Mouse (Mus musculus) stomach, embryonic 16.5 days (tissue): ENCODE measurements at regions not wholly inside any gene's neighbourhood (a gene's known extent, or its start where the extent isn't known, plus 50 kb on each side); places are given as distances from the start of the nearest gene placed in this dataset.

Experiments
- ATAC-seq: fragments of 200-750 bp; cut with Nextera tagmentation; 2 replicates; pipeline ENCODE4 v1.8.0; 2017; ENCODE audit warnings: moderate number of reproducible peaks, moderate TSS enrichment; ENCODE audit not compliant: insufficient read depth, low FRiP score
- H3K27ac ChIP-seq: fragments of 300-500 bp; sonication (generic); 2 replicates; pipeline ENCODE4 v1.5.1; 2014; ENCODE audit warnings: low read length
- H3K27me3 ChIP-seq: fragments of 300-500 bp; sonication (generic); 2 replicates; pipeline ENCODE4 v1.6.1; 2014; ENCODE audit warnings: low read length, control low read depth, mixed read lengths; ENCODE audit not compliant: control insufficient read depth, insufficient read depth
- H3K36me3 ChIP-seq: fragments of 300-500 bp; sonication (generic); 2 replicates; pipeline ENCODE4 v1.6.1; 2014; ENCODE audit warnings: low read length; ENCODE audit not compliant: control insufficient read depth, insufficient read depth
- H3K4me1 ChIP-seq: fragments of 300-500 bp; sonication (generic); 2 replicates; pipeline ENCODE4 v1.6.1; 2014; ENCODE audit warnings: low read length, control low read depth, mixed read lengths; ENCODE audit not compliant: control insufficient read depth, insufficient read depth
- H3K4me2 ChIP-seq: fragments of 300-500 bp; sonication (generic); 2 replicates; pipeline ENCODE4 v1.6.1; 2014; ENCODE audit warnings: low read depth, low read length, mixed read lengths
- H3K4me3 ChIP-seq: fragments of 300-500 bp; sonication (generic); replicated peaks from 2 replicates; pipeline ENCODE4 v1.5.1; 2014; ENCODE audit warnings: mild to moderate bottlenecking, low read length
- H3K9ac ChIP-seq: fragments of 300-500 bp; sonication (generic); 2 replicates; pipeline ENCODE4 v1.6.1; 2014; ENCODE audit warnings: low read length
- H3K9me3 ChIP-seq: fragments of 300-500 bp; sonication (generic); replicated peaks from 2 replicates; pipeline ENCODE4 v1.6.1; 2016; ENCODE audit warnings: low read length, control low read depth; ENCODE audit not compliant: control insufficient read depth
- WGBS: fragments of 180-500 bp; shearing (Covaris S2); extraction: QIAGEN DNeasy Blood & Tissue Kit; methylation state at CpG from one replicate; pipeline ENCODE4 v1.1.7; 2014; 5-methylcytosine and 5-hydroxymethylcytosine counted together

DNA sequence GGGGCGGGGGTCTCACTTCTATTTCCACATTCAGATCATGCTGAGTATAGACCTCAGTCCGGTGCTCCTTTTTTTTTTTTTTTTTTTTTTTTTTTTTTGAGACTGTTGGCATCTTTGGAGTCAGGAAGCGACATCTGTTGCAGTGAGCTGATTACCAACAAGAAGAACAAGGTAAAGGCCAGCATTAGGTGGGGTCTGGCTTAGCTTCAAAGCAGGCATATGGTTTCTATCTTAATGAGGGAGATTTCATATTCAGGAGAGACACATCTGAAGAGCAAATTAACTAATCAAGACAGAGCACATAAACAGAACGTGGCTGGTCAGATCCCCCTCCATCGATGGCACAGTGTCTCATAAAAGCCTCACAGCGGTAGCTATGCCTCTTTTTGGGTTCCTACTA lies 132.6 kb downstream of the Fzd1 start:
- no peak for ATAC-seq
- Histone ChIP-seq H3K36me3 (no peaks in the 10 kb centered on the region), H3K9ac (no peak overlapping the region), H3K4me1 (peaks cover 4% of the 10 kb centered on the region; the same call in 1 of the 2 replicates), H3K27me3 (no peaks in the 10 kb centered on the region), H3K4me3 (no peak overlapping the region), H3K9me3 (no peaks in the 10 kb centered on the region), H3K27ac (no peak overlapping the region), H3K4me2 (no peak overlapping the region)
- WGBS: 89% methylated on average over 6 of the region's 6 CpGs

DNA sequence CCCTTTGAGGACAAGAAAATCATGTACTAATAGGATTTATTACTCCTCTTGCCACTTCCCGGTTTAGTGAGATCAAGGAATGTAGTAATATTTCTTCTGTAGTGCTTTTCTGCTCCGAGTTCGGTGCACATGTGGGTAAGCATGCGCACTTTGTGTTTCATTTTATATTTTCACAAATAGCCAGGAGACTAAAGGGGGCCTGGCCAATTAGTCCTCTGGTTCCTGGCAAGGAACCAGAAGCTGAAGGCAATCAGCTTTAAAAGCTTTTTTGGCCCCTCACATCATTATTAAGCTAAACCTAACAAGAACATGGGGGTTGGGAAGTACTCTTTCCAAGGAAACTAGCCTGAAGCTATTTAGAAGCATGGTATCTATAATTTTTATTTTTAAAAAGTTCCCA lies 134.2 kb downstream of the Fzd1 start:
- no peak overlapping the region for H3K27ac ChIP-seq
- no peaks in the 10 kb centered on the region for H3K9me3 ChIP-seq
- no peak overlapping the region for H3K4me3 ChIP-seq
- ATAC-seq: peak; percentile 71; the same call in 1 of the 2 replicates
- no peaks in the 10 kb centered on the region for H3K36me3 ChIP-seq
- H3K4me2 ChIP-seq: no peak overlapping the region
- peaks cover 4% of the 10 kb centered on the region; the same call in 1 of the 2 replicates for H3K4me1 ChIP-seq
- 39% methylated on average over 4 of the region's 4 CpGs for WGBS
- H3K27me3 ChIP-seq: no peaks in the 10 kb centered on the region
- H3K9ac ChIP-seq: no peak overlapping the region

DNA sequence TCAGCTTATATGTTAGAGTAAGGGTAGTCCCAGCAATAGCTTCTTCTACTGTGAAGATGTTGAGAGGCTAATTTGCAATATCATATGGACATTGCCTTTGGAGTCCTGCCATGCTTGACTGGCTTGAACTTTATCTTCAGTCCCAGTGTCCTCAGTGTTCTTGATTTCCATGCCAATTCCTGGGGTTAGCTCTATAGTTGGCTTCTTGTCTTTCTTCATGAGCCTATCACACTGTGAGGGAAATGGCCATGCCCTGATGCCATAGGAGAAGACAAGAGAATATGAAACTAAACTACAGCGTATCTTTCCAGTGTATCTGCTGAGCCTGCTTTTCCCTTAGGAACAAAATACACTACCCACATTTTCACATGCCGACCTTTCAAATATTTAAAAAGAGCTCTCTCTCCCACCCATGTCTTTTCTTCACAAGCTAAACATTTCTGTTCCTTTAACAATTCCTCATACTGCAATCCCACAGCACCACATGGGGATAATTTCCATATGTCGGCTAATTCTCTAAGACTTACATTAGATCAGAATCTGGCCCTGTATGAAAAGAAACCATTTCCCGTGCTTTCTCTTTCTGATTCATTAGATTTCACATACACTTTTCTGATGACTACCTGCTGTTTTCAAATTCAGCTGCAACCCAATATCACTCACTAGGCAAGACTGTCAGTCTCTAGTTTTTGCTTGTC lies 137.2 kb downstream of the Fzd1 start:
- H3K9me3 ChIP-seq: no peaks in the 10 kb centered on the region
- H3K36me3 ChIP-seq: no peaks in the 10 kb centered on the region
- H3K4me1 ChIP-seq: peaks cover 4% of the 10 kb centered on the region; the same call in 1 of the 2 replicates
- H3K4me2 ChIP-seq: 0 out of 2 replicates have a peak overlapping the region, but pooled peaks have one; percentile 2
- no peak; the same call in 1 of the 2 replicates for ATAC-seq
- H3K9ac ChIP-seq: no peak overlapping the region
- no peaks in the 10 kb centered on the region for H3K27me3 ChIP-seq
- no peak overlapping the region for H3K27ac ChIP-seq
- 47% methylated on average over 4 of the region's 4 CpGs for WGBS
- H3K4me3 ChIP-seq: no peak overlapping the region

DNA sequence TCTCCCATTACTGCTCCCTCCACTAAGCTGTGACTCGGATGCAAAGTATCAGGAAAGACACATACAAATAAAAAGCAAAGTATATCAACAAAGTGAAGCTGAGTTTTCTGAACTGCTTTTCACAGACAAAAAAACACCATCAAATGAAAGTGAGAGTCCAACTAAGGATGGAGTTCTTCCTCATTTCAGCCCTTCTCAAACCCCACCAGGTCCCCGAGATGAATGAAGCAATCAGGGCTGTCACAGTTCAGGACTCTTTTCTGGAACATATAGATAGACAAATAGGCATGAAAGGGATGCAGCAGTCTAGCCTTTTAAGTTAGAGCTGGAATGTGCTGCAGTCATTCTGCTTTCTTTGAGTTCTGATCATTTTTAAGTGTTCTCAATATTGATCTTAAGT lies 142.6 kb downstream of the Fzd1 start:
- Histone ChIP-seq H3K4me1 (no peaks in the 10 kb centered on the region), H3K4me3 (no peak overlapping the region), H3K4me2 (no peak overlapping the region), H3K36me3 (no peaks in the 10 kb centered on the region), H3K27me3 (no peaks in the 10 kb centered on the region), H3K9ac (no peak overlapping the region), H3K27ac (no peak overlapping the region), H3K9me3 (no peaks in the 10 kb centered on the region)
- 70% methylated on average over 2 of the region's 2 CpGs for WGBS
- ATAC-seq: no peak

DNA sequence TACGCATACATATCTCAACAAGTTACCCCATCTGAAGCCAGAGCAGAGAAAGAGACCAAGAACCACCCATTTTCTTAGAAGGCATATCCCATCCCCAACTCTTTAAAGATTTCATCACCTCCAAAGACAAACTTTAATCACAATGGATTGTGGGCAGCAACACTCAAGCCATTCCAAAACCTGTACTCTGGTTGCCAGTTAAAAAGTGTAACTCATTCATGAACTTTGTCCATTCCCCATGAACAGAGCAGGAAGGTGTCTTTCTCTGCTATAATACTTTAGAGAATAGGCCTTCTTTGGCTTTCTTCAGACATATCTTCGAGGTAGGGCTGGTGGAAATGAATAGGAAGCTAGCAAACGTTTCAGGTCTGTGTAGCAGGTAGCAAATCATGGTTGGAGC lies 160.4 kb downstream of the Fzd1 start:
- Histone ChIP-seq H3K9me3 (no peaks in the 10 kb centered on the region), H3K9ac (no peak overlapping the region), H3K36me3 (no peaks in the 10 kb centered on the region), H3K4me2 (no peak overlapping the region), H3K27ac (no peak overlapping the region), H3K4me3 (no peak overlapping the region), H3K4me1 (no peaks in the 10 kb centered on the region), H3K27me3 (no peaks in the 10 kb centered on the region)
- no peak for ATAC-seq
- 88% methylated on average over 3 of the region's 3 CpGs for WGBS

DNA sequence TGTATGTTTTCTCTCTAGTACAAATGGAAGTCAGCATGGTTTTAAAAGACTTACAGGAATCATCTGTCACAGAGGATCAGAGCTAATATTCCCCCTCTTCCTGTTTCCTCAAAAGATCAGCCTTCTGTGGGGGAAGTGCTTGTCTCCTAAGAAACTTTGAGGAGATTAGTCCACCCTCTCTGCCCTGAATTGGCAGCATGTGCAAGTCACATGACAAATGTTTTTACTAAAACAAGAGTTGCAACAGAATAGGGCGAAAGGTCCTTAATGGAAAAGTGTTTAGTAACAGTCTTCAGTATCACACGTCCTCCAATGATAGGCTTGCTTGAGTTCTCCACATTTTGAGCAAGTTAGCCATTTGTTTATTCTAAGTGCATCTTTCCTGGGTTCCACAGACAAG lies 162.8 kb downstream of the Fzd1 start:
- H3K4me3 ChIP-seq: no peak overlapping the region
- ATAC-seq: no peak
- no peak overlapping the region for H3K27ac ChIP-seq
- H3K9me3 ChIP-seq: no peaks in the 10 kb centered on the region
- H3K4me2 ChIP-seq: no peak overlapping the region
- H3K27me3 ChIP-seq: no peaks in the 10 kb centered on the region
- H3K36me3 ChIP-seq: no peaks in the 10 kb centered on the region
- no peaks in the 10 kb centered on the region for H3K4me1 ChIP-seq
- H3K9ac ChIP-seq: no peak overlapping the region
- 47% methylated on average over 2 of the region's 2 CpGs for WGBS

DNA sequence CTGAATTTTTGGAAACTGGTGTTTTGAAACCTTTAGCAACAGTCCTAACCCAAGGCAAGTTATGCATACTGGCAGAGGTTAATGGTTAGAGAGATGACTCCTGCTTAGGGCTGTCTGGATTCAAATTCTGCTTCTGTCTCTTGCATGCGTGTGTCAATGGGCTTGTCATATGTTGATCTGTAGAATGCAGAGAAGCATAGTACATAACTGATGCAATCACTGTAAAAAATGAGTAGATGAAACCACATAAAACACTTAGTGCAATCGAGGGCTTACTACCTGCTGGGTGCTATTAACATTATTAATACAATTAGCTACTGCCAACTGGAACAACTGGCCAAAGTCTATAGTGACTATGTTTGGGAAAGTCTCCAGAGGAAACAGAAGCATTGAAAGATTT lies 163.3 kb downstream of the Fzd1 start:
- H3K9ac ChIP-seq: no peak overlapping the region
- no peaks in the 10 kb centered on the region for H3K27me3 ChIP-seq
- no peaks in the 10 kb centered on the region for H3K9me3 ChIP-seq
- ATAC-seq: no peak
- H3K4me2 ChIP-seq: no peak overlapping the region
- H3K4me3 ChIP-seq: no peak overlapping the region
- no peak overlapping the region for H3K27ac ChIP-seq
- no peaks in the 10 kb centered on the region for H3K36me3 ChIP-seq
- H3K4me1 ChIP-seq: no peaks in the 10 kb centered on the region
- 70% methylated on average over 2 of the region's 2 CpGs for WGBS

DNA sequence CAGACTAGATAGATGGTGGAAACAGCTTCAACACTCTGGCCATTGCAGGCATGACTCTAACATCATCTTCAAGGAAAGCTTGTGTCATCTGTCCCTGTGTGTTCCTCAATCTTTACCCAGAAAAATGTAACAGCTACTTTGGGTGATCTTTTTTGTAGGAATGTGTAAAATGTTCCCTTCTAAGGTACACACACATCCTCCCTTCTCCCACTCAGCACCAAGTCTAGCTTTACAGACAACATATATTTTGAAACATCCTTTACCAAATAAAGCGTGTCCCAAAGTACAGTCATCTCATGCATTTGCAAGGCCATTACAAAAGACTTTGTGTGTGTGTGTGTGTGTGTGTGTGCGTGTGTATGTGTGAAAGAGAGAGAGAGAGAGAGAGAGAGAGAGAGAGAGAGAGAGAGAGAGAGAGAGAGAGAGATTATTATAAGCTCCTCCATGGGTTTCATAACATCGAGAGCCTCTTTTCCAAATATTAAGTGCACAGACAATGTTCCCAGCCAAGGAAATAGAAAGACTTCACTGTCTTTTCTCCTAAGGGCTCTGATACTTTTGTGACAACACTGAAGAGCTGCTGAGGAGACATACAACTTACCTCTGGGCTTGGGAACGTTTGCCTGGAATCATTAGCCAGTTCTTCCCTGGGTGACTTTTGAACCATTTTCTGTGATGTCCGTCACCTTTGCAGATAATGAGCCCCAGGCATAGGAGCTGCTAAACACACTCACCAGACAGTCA lies 164.0 kb downstream of the Fzd1 start:
- Histone ChIP-seq H3K9ac (no peak overlapping the region), H3K4me1 (no peaks in the 10 kb centered on the region), H3K27me3 (no peaks in the 10 kb centered on the region), H3K4me3 (no peak overlapping the region), H3K4me2 (no peak overlapping the region), H3K36me3 (no peaks in the 10 kb centered on the region), H3K9me3 (no peaks in the 10 kb centered on the region), H3K27ac (no peak overlapping the region)
- no peak for ATAC-seq
- 63% methylated on average over 5 of the region's 5 CpGs for WGBS

DNA sequence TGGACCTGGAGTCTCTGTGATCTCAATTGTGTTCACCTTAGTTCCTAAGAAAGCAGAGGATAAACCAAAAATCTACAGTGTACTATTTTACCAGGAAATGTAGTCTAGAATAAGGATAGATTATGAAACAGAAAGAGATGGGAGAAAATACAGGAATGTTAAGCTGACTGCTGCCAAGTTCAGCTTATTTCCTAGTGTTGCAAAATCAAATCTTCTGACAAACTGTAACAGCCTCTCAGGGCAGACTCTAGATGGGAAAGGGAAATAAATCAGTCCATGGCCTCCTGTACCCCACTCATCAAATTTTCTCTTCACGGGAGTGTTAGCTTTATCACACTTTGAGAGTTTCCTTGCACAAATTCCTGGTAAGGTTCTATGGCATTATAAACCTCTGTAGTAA lies 166.1 kb downstream of the Fzd1 start:
- Histone ChIP-seq H3K27ac (no peak overlapping the region), H3K36me3 (no peaks in the 10 kb centered on the region), H3K9ac (no peak overlapping the region), H3K4me1 (no peaks in the 10 kb centered on the region), H3K9me3 (no peaks in the 10 kb centered on the region), H3K27me3 (no peaks in the 10 kb centered on the region), H3K4me2 (no peak overlapping the region), H3K4me3 (no peak overlapping the region)
- 60% methylated on average over 1 of the region's 1 CpGs for WGBS
- no peak for ATAC-seq
